Mouse (Mus musculus) kidney, postnatal 0 days (tissue): ENCODE data around the gene Spata48. TPM values are rescaled to one million over a fixed set of nuclear protein-coding genes. Genes with fewer than 3 reads are reported as not detected.

Experiments used
- ATAC-seq: fragments of 200-750 bp; cut with Nextera tagmentation; replicated peaks from 2 replicates; pipeline ENCODE4 v1.8.0; 2017; ENCODE audit warnings: low read depth, moderate number of reproducible peaks, moderate TSS enrichment, moderate library complexity; ENCODE audit not compliant: low FRiP score
- DNase-seq: peaks from one replicate; pipeline ENCODE4 v3.0.0-alpha.2; 2016; ENCODE audit warnings: low spot score
- H3K27ac ChIP-seq: fragments of 300-500 bp; sonication (generic); 2 replicates; pipeline ENCODE4 v1.5.1; 2014; ENCODE audit warnings: mild to moderate bottlenecking
- H3K27me3 ChIP-seq: fragments of 300-500 bp; sonication (generic); 2 replicates; pipeline ENCODE4 v1.6.1; 2014; ENCODE audit warnings: low read length, mixed read lengths; ENCODE audit not compliant: insufficient read depth
- H3K36me3 ChIP-seq: fragments of 300-500 bp; sonication (generic); 2 replicates; pipeline ENCODE4 v1.6.1; 2014; ENCODE audit warnings: low read length, mixed read lengths; ENCODE audit not compliant: insufficient read depth
- H3K4me1 ChIP-seq: fragments of 300-500 bp; sonication (generic); replicated peaks from 2 replicates; pipeline ENCODE4 v1.6.1; 2014; ENCODE audit warnings: antibody characterized with exemption, low read length, mixed read lengths; ENCODE audit not compliant: insufficient read depth
- H3K4me2 ChIP-seq: fragments of 300-500 bp; sonication (generic); 2 replicates; pipeline ENCODE4 v1.6.1; 2014; ENCODE audit warnings: mild to moderate bottlenecking, low read length, moderate library complexity, mixed read lengths
- H3K4me3 ChIP-seq: fragments of 300-500 bp; sonication (generic); replicated peaks from 2 replicates; pipeline ENCODE4 v1.5.1; 2014; ENCODE audit warnings: low read depth, low read length
- H3K9ac ChIP-seq: fragments of 300-500 bp; sonication (generic); 2 replicates; pipeline ENCODE4 v1.6.1; 2014; ENCODE audit warnings: low read depth, low read length
- H3K9me3 ChIP-seq: fragments of 300-500 bp; sonication (generic); replicated peaks from 2 replicates; pipeline ENCODE4 v1.6.1; 2016; ENCODE audit warnings: low read length, inconsistent platforms, mixed read lengths
- CTCF ChIP-seq: IDR thresholded peaks from 2 replicates; pipeline ENCODE4 v1.5.1; 2016; ENCODE audit warnings: antibody characterized with exemption, low read depth, mild to moderate bottlenecking, moderate library complexity
- WGBS: fragments of 180-500 bp; shearing (Covaris S2); extraction: QIAGEN DNeasy Blood & Tissue Kit; methylation state at CpG from one replicate; pipeline ENCODE4 v1.1.7; 2014; 5-methylcytosine and 5-hydroxymethylcytosine counted together
- polyA plus RNA-seq: library from polyadenylated mRNA; unstranded; fragments of >200 nt; fragmentation: Nextera tagmentation; extraction: Ambion mirVana; gene quantifications from 2 replicates; pipeline ENCODE4 v1.2.1, GENCODE M21; 2015

The Spata48 gene
- polyA plus RNA-seq, 1 experiment from 2014 or later = 2.3 TPM

GRCm38 (mm10) chr11:11484378-11484777 lies 22.5 kb downstream of the Spata48 start:
- no peak overlapping the region for H3K4me3 ChIP-seq
- no peak for ATAC-seq
- H3K9ac ChIP-seq = no peak overlapping the region
- no peaks in the 10 kb centered on the region for H3K9me3 ChIP-seq
- 51% methylated on average over 8 of the region's 8 CpGs for WGBS
- no peak for DNase-seq
- H3K27ac ChIP-seq = no peak overlapping the region
- H3K4me2 ChIP-seq = no peak overlapping the region
- no peaks in the 10 kb centered on the region for H3K27me3 ChIP-seq
- no peaks in the 10 kb centered on the region for H3K4me1 ChIP-seq
- H3K36me3 ChIP-seq = no peaks in the 10 kb centered on the region
- no peak for TF ChIP-seq CTCF

- Histone ChIP-seq H3K9ac (no peak overlapping the region), H3K9me3 (no peaks in the 10 kb centered on the region), H3K27me3 (no peaks in the 10 kb centered on the region), H3K27ac (no peak overlapping the region), H3K36me3 (no peaks in the 10 kb centered on the region), H3K4me2 (no peak overlapping the region), H3K4me3 (no peak overlapping the region), H3K4me1 (no peaks in the 10 kb centered on the region)
- ATAC-seq = no peak
- no peak for TF ChIP-seq CTCF
- no peak for DNase-seq
- 57% methylated on average over 5 of the region's 5 CpGs for WGBS
Measured at GRCm38 (mm10) chr11:11492044-11492443, 30.1 kb downstream of the Spata48 start.

- no peaks in the 10 kb centered on the region for H3K4me1 ChIP-seq
- ATAC-seq = no peak
- no peaks in the 10 kb centered on the region for H3K27me3 ChIP-seq
- no peaks in the 10 kb centered on the region for H3K9me3 ChIP-seq
- no peak overlapping the region for H3K4me2 ChIP-seq
- no peak overlapping the region for H3K27ac ChIP-seq
- no peak for DNase-seq
- no peak overlapping the region for H3K4me3 ChIP-seq
- H3K9ac ChIP-seq = no peak overlapping the region
- no peaks in the 10 kb centered on the region for H3K36me3 ChIP-seq
- WGBS = 90% methylated on average over 2 of the region's 2 CpGs
- no peak for TF ChIP-seq CTCF
Measured at GRCm38 (mm10) chr11:11495697-11496096, 33.8 kb downstream of the Spata48 start.

- H3K27me3 ChIP-seq = no peaks in the 10 kb centered on the region
- no peaks in the 10 kb centered on the region for H3K4me1 ChIP-seq
- DNase-seq (peak; percentile 48), ATAC-seq (no peak)
- H3K9ac ChIP-seq = no peak overlapping the region
- no peak overlapping the region for H3K4me3 ChIP-seq
- peak; percentile 74 for TF ChIP-seq CTCF
- WGBS = 19% methylated on average over 10 of the region's 10 CpGs
- no peak overlapping the region for H3K4me2 ChIP-seq
- H3K27ac ChIP-seq = no peak overlapping the region
- H3K9me3 ChIP-seq = no peaks in the 10 kb centered on the region
- no peaks in the 10 kb centered on the region for H3K36me3 ChIP-seq
Measured at GRCm38 (mm10) chr11:11499944-11500343, 38.0 kb downstream of the Spata48 start.

- Histone ChIP-seq H3K27ac (no peak overlapping the region), H3K4me3 (no peak overlapping the region), H3K9me3 (no peaks in the 10 kb centered on the region), H3K4me1 (no peaks in the 10 kb centered on the region), H3K9ac (no peak overlapping the region), H3K36me3 (no peaks in the 10 kb centered on the region), H3K4me2 (no peak overlapping the region), H3K27me3 (no peaks in the 10 kb centered on the region)
- 79% methylated on average over 2 of the region's 2 CpGs for WGBS
- DNase-seq (no peak), ATAC-seq (no peak)
- TF ChIP-seq CTCF = no peak
Measured at GRCm38 (mm10) chr11:11506187-11506586, 44.3 kb downstream of the Spata48 start.

- Histone ChIP-seq H3K27ac (no peak overlapping the region), H3K4me1 (no peaks in the 10 kb centered on the region), H3K4me2 (no peak overlapping the region), H3K9ac (no peak overlapping the region), H3K27me3 (no peaks in the 10 kb centered on the region), H3K9me3 (no peaks in the 10 kb centered on the region), H3K36me3 (no peaks in the 10 kb centered on the region), H3K4me3 (no peak overlapping the region)
- ATAC-seq (no peak), DNase-seq (peak; percentile 48)
- 39% methylated on average over 2 of the region's 2 CpGs for WGBS
- no peak for TF ChIP-seq CTCF
Measured at GRCm38 (mm10) chr11:11509413-11509812, 47.5 kb downstream of the Spata48 start.

- Histone ChIP-seq H3K4me2 (no peak overlapping the region), H3K4me3 (no peak overlapping the region), H3K4me1 (no peaks in the 10 kb centered on the region), H3K27me3 (no peaks in the 10 kb centered on the region), H3K36me3 (no peaks in the 10 kb centered on the region), H3K9ac (no peak overlapping the region), H3K9me3 (no peaks in the 10 kb centered on the region), H3K27ac (no peak overlapping the region)
- no peak for ATAC-seq
- no peak for DNase-seq
- 55% methylated on average over 2 of the region's 2 CpGs for WGBS
- no peak for TF ChIP-seq CTCF
Measured at GRCm38 (mm10) chr11:11512056-11512455, 50.2 kb downstream of the Spata48 start.
